Mouse (Mus musculus): Measurements from ENCODE around the gene Rab3b.

The Rab3b gene

DNA sequence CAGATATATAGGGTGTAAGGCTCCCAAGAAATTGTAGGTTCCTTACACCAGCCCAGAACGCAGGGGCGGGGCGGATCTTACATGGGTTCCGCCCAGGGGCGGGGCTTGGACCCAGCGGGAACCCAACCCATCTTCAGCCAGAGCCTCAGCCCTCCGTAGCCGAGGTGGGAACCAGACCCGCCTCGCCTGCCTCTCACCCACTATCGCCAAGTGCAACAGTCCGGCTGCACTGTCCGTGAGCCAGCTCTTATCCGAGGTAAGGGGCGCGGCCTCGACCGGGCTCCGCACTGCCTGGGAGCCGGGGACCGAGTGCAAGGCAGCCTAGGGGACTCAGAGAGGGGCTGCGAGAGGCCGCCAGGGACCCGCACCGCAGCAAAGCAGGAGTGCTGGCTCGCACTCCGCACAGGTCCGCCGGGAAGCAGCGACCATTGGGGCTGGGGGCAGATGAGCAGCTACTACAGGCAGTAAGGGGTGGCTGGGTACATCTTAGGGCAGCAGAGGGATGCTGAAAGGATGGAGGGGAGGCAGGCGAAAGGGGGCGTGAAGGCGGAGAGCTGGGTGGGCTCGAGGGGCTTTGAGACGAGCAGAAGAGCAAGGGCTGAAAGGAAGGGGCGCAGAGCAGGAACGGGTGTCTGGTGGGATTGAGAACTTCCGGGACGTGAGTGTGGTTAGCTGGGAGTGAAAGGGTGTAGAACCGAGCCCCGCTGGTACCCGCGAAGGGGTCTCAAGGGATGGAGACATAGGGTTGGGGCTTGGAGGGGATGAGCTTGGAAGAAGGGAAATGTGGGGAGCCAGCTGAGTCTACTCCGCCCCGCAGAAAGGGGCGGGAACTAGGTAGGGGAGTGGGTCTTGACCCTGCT, at the start of gene Rab3b:
Gene Rab3b (plus strand): TSS at position 101 of the 860 bp plus-strand sequence.
- peak; percentile 34 for DNase-seq

DNA sequence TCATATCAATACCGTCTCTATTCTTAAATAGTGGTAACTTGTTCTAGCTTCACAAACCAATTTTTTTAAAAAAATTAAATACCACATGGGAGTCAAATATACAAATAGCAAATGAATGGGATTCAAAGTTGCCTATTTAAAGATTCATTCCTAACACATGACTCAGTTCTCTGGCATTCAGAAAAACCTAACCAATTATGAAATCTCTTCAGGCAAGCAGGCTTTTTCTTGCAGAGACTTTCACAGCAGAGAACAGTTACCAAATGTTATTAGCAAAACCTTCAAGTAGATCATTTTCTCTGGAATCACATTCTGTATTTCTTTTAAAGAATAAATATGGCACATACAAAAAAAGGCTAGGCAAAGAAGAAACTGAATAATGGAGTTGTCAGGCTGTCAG, 48.2 kb upstream of the Rab3b start:
- no peak for DNase-seq

DNA sequence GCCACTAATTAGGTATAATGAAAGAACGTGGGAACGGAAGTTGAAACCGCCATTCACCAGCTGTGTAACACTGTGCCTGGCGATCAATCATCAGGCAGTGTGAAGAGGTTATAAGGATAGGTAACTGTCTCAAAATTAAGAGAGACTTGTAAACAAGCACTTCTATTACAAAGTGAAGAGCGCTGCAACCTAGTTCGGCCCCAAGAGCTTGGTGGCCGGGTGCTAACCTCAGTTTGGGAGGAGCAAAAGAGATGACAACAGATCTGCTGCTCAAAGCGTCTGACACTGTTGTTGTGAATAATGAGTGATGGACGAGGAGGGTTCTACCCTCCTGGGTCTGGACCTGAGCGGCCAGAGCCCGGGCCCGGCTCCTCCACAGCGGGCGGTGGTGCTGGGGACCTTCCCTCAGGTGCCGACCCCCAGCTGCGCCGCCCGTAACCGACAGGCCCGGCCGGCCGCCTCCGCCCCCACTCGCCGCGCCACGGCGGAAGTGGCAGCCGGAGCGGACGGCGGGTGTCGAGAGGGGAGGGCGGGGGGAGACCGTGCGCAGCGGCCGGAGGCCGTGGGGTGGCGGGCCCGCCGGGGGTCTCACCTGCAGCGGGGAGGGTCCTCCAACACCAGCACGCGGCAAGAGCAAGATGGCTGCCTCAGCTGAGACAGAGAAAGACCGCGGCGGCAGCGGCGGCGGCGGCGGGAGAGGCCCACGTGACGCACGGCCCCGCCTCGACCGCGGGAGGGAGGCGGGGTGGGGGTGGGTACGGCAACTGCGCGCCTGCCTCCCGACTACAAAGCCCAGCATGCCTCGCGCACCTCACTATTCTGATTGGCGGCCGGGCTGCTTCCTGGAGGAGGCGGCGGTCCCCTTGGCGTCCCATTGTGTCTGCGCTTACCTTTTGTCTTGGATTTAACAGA, 45.7 kb upstream of the Rab3b start, which contains the start of gene Btf3l4:
Gene Btf3l4 (minus strand): TSS at position 699 of the 912 bp plus-strand sequence.
- peak; percentile 92 for DNase-seq

DNA sequence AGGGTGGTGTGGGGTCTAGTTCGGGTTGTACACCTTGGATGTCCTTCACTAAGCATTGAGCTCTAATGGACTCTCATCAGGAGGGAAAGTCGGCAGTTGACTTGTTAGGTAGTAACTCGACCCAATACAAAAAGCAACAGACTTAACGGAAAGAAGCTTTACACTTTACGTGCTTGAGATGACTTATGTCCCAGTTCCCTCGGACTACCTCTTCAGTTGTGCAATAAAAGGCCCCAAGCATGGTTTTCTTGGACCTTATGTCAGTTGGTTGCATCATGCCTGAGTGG, 45.1 kb upstream of the Rab3b start:
- DNase-seq = no peak

DNA sequence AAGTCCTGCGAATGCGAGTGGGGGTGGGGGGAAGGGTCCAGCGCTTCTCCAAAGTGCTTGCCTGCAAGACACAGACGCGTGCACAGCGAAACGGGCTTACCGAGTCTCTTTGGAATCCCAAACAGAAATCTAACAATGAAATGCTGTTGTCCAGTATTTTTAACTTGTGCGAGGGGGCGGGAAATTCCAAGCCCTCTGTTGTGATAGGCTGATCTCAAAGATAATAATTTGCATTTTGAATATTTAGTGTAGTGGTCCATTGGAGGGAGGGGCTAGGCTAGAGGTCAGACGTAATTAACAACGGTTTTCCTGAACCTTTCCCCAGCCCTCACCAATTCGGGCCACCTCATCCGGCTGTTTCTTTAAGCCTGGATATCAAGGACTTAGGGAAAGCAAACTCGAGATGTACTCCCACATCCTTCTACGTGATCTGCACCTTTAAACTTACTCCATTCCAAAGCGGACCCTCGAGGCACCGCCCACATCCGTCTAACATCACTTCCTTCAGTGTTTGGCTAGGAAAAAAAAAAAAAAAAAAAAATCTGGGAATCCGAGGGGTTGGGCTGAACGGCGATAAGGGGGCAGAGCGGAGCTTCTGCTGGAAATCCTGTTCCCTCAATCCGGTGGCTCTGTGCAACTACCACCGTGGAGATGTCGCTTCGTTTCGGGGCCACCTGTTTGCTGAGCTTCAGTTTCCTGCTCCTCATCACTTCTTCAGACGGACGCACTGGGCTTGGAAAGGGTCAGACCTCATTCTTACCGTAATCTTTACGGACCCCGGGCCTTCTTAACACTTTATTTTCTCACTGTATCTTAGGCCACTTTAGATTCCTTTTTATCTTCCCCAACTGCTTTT, 44.5 kb upstream of the Rab3b start, which contains the start of gene Txndc12:
Gene Txndc12 (plus strand): TSS at position 487 of the 856 bp plus-strand sequence.
- DNase-seq = peak; percentile 94

DNA sequence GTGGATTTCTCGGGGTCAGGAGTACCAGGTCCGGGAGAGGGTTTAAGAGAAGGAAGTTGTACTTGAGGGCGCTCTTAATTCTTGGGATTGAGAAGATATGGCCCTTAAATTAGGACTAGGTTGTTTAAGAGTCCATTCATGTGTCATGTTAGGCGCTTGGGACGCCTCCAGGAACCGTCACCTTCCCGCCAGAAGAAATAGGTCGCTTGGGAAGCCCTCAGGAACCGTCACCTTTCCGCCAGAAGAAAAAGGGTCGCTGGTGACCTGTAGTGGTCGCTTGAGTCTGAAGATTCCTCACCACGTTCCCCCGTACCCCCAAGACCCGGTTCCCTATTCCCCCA, 43.9 kb upstream of the Rab3b start:
- no peak for DNase-seq

DNA sequence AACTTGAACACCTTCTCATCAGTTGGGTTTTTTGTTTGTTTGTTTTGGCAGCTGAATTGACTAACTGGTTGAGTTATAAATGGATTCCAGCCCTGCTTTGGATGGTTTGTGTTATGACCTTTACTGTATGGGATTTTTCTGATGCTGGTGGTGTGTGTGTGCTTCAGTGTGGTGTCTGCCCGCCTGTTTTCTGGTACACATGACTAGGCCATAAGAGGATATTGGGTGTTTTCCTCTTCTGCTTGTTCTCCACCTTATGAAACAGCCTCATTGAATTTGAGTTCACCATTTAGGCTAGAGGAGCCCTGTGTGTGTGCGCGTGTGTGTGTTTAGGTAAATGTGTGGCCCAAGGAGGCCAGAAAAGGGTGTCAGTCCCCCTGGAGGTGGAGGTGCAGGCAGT, 43.4 kb upstream of the Rab3b start:
- DNase-seq = peak; percentile 25

DNA sequence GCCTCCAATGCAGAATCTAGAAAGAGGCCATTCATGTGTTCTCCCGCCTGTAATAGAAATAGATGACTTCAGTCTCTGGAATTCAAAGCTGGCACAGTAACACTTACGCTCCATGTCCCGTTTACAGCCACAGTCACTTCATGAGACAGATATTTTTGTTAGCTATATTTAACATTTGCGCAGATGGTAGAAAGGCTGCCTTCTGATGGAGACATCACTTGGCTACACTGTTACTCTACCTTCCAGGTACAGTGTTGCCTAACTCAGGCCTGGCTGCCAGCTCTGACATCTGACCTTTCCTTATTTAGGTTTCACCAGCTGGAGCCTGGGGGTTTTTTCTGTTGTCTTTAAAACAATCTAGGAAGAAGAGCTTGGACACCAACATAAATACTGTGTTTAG, 40.8 kb upstream of the Rab3b start:
- DNase-seq = no peak

DNA sequence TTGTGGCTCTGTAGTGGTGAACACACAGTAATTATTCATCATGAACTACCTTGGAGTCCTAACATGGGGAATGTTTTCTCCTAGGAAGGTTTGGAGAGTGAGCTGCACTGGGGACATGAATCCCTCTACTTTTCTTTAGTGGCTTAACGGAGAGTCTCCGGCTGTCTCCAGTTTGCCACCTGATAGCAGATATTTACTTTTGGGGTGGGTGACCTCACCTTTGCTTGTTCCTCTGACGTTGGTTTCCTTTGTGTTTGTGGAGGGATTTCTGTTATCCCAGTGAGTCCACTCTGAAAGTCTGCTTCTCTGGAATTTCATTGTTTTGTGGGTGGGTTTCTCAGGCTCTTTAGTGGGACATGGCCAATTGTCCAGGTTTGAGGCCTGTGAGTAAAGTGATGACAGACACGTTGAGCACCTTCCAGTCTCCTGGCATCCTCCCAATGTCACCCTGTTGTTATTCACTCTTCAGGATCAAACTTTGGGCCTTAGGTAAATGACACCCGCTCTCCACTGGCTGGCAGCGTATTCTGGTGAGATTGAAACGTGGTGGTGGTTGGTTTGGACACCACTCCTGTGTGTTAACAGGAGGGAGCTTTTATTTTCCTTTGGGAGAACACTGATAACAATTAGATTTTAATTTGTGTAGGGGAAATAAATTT, 36.8 kb upstream of the Rab3b start:
- DNase-seq = no peak

DNA sequence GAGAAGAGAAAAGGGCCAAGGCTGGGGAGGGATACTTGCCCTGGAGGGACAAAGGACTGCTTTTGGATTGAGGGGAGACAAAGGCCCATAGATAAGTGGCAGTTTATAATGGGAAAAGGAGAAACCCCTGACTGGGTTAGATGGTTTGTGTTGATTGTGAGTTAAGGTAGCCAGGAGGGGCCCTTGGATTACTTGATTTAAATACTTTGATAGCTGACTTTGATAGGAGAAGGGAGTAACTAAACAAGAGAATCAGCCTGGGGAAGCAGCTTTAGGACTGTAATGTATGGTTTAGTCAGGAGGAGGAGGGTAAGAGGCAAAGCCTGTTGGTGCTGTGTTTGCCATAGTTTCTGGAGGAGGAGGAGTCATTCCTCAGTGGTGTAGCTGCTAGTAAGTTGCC, 35.5 kb upstream of the Rab3b start:
- no peak for DNase-seq

DNA sequence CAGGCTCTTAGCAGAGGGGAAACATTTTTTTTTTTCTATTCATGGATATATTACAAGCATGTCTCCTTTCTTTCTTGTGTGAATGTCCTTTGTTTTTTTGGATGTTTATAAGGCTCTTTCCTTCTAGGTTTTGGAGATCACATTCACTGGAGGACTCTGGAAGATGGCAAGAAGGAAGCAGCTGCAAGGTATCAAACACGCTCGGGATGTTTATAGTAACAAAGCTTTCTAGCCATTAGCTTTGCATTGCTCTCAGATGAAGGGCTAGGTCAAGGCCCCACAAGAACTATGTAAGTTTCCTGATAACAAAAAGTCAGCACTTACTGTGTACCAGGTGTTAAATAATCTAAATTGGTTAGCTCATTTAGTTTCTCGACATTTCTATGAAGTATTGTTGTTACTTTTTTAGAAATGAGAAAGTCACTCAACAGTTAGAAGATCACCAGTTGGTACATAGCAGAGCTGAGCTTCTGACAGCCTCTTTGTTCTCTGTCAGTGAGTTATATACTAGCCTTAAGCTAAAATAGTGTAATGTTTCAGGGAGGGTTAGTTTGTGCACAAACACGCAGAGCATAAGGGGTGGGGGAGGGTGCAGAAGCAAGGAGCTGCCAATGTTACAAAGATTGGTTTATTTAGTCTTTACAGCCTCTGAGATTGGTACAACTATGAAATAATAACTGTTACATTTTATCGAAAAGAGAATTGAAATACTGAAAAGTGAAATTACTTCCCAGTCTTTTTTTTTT, 32.9 kb upstream of the Rab3b start:
- DNase-seq = no peak

DNA sequence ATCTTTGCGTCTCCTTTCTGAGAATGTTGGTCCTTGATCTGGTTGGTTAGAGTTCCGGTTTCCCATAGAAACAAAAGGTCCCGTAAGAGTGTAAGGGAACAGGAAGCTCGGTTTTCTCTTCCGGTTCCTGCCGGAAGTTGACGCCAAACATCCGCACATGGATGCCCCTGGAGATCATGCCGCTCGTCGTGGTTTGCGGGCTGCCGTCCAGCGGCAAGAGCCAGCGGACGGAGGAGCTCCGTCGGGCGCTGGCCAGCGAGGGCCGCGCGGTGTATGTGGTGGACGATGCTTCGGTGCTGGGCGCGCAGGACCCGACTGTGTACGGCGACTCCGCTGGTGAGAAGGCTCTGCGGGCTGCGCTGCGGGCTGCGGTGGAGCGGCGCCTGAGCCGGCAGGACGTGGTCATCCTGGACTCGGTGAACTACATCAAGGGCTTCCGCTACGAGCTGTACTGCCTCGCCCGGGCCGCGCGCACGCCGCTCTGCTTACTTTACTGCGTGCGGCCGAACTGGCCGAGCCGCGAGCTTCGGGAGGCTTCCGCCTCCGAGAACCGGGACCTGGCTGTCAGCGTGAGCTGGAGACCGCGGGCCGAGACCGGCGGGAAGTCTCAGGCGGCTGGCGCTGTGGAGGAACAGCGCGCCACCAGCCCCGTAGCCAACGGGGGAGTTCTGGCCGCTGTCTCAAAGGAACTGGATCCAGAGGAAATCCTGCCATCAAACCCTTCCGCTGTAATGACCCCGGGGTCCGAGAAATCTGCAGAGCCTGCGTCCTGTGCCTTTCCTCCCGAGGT, 31.0 kb upstream of the Rab3b start, which contains the start of gene Kti12:
Gene Kti12 (plus strand): TSS at position 71 of the 790 bp plus-strand sequence.
- peak; percentile 90 for DNase-seq

DNA sequence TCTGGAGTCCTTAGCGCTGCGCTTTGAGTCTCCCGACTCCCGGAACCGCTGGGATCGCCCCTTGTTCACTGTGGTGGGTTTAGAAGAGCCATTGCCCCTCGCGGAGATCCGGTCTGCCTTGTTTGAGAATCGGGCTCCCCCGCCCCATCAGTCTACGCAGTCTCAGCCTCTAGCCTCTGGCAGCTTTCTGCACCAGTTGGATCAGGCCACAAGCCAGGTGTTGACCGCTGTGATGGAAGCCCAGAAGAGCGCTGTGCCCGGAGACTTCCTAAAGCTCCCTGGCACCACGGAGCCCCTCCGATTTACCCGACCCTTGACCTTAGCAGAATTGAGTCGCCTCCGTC, 30.4 kb upstream of the Rab3b start, which contains the start of gene A730015C16Rik:
Gene A730015C16Rik (minus strand): TSS at position 115 of the 344 bp plus-strand sequence.
- no peak for DNase-seq

DNA sequence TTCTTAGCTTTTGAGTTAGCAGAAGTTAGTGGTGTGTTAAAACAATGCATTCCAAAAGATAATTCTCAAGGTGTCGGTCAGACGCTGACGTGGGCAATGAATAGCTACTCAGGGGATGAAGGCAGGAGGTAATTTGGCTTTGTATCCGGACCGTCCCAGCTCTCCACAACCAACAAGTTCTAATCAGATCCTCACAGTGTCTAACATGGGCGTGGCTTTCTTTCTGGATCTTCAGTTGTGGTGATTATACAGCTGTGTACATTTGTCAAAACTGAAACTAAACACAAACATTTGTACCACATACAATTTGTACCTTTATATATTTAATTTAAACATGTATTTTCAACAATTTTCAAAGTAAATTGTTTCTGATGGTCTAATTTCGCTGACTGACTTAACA, 12.1 kb upstream of the Rab3b start:
- DNase-seq = no peak

DNA sequence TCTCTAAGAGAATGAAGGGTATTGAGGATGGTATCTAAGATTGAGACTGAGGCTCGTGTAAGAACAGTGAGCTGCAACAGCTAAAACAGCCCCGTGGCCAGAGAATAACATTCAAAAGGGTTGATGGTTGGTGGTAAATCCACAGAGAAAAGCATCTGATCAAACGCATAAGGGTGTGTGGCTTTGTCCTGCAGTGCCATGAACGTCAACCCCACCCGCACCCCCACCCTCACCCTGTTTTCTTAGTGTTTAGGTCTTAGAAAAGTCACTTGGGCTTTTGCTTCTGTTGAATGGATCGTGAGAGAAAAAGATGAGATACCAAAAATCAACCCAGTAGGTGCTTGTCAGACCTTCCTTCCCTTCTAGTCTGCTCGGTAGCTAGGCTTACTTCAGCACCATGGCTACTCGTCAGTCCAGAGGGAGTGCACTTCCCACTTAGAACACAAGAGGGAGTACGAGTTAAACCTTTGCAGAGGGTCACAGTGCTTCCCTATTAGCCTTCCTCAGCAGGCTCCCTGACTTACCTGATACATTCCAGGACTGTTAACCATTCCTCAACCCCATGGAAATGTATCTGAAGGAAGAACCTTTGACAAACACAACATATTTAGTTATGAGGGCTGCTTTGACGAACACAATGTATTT, 9.0 kb upstream of the Rab3b start:
- DNase-seq = peak; percentile 93

DNA sequence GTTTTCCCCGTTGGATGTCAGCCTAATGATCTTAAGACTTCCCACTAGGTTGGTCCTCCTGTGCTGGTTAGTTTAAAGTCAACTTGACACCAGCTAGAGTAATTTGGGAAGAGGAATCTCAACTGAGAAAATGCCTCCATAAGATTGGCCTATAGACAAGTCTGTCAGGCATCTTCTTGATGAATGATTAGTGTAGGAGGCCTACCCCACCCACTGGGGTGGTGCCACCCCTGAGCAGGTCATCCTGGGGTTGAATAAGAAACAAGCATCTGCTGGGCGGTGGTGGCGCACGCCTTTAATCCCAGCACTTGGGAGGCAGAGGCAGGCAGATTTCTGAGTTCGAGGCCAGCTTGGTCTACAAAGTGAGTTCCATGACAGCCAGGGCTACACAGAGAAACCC, 5.1 kb upstream of the Rab3b start:
- DNase-seq = no peak

DNA sequence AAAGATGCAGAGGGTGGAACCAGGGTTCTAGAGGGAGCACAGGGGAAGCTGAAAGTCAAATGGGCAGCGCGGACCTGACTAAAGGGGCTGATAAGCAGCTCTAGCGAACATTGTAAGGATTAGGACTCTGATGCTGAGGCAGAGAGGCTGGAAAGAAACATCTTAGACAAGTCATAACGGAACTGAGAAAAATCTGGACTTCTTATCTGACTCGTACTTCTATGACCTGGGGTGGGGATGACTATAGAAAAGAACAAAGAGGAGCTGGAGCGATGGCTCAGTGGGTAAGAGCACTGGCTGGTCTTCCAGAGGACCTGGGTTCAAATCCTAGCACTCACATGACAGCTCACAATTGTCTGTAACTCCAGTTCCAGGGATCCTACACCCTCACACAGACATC, 962 bp upstream of the Rab3b start:
- DNase-seq = no peak

DNA sequence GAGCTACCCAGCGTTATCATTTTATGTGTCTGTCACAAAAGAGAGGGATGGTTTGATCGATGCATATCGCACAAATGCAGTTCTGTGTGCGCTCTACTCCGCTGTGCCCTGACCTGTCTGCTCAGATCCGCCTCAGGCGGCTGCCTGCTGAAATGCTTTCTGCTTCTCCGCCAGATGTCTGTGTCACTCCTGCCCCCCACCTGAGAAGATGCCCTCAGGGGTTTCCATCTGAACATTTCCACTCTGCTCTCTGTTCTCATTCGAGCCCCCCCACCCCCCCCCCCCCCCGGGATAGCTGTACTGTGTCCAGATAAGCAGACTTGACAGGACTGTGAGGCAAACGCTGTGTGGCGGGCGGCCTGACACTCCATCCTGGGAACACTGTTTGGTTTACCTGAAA, 5.0 kb downstream of the Rab3b start:
- DNase-seq = no peak

DNA sequence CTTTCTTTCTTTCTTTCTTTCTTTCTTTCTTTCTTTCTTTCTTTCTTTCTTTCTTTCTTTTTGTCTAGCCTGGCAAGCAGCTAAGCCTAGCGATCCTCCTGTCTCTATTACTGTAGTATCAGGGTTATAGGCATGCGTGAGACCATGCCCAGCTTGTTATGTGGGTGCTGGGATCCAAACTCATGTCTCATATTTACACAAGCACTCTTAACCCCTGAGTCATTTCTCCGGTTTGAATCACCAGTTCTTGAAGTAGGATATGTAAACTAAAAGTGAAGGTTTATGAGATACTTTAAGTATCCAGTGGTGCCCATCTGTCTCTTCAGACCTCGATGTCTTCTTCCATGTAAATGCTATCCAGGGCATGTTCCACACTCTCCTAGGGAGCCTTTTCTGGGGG, 8.6 kb downstream of the Rab3b start:
- no peak for DNase-seq

DNA sequence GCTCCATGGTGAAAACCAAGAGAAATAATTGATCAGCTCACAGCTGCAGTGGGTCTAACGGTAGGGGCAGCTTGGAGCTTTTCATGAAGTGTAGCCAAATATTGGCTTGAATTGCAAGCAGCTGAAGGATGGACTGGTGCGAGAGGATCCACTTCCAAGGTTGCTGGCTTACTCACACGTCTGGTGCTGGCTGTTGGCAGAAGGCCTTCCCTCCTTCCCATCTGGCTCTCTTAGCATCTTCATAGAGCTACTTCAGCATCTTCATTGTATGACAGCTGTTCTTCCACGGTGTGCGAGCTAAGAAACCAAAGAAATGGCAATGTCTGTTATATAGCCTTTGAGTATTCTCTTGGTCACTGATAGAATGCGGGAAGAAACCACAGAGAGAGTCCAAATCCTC, 12.0 kb downstream of the Rab3b start:
- DNase-seq = no peak

Data from kidney, adult 9 months (tissue).